Mouse (Mus musculus) small intestine, adult 2 months (tissue): ENCODE measurements around the gene Sec24b. TPM values are rescaled to one million over a fixed set of nuclear protein-coding genes. Genes with fewer than 3 reads are reported as not detected.

ENCODE experiments used
- H3K27ac ChIP-seq: fragments of 200-500 bp; 2 replicates; pipeline ENCODE4 v1.5.1; 2012; ENCODE audit warnings: low read depth, low read length, control low read depth, inconsistent platforms; ENCODE audit not compliant: insufficient read depth
- H3K27me3 ChIP-seq: fragments of 200-500 bp; 2 replicates; pipeline ENCODE4 v1.6.1; 2012; ENCODE audit warnings: mild to moderate bottlenecking, moderate library complexity, low read length, inconsistent platforms; ENCODE audit not compliant: control insufficient read depth, insufficient read depth
- H3K36me3 ChIP-seq: fragments of 200-500 bp; 2 replicates; pipeline ENCODE4 v1.6.1; 2012; ENCODE audit warnings: mild to moderate bottlenecking, low read length, control low read depth, inconsistent platforms; ENCODE audit not compliant: control insufficient read depth, insufficient read depth
- H3K4me1 ChIP-seq: fragments of 200-500 bp; 2 replicates; pipeline ENCODE4 v1.6.1; 2012; ENCODE audit warnings: low read length, inconsistent platforms, mixed read lengths; ENCODE audit not compliant: control insufficient read depth, insufficient read depth, insufficient read length
- H3K4me3 ChIP-seq: fragments of 200-500 bp; 2 replicates; pipeline ENCODE4 v1.5.1; 2012; ENCODE audit warnings: low read depth, mild to moderate bottlenecking, control low read depth, inconsistent platforms, low read length, moderate library complexity
- CTCF ChIP-seq: fragments of 200-500 bp; IDR thresholded peaks from 2 replicates; pipeline ENCODE4 v1.5.1; 2012; ENCODE audit warnings: low read depth, mild to moderate bottlenecking, control low read depth, inconsistent platforms, low read length, moderate library complexity, mixed read lengths; ENCODE audit not compliant: insufficient replicate concordance, insufficient read length; ENCODE audit errors: extremely low read depth
- POLR2A ChIP-seq: fragments of 200-500 bp; IDR thresholded peaks from 2 replicates; pipeline ENCODE4 v1.6.1; 2012; ENCODE audit warnings: low read depth, mild to moderate bottlenecking, control low read depth, inconsistent platforms, low read length, moderate library complexity
- WGBS: fragments of 180-500 bp; shearing (Covaris S2); methylation state at CpG from one replicate; pipeline ENCODE4 v1.1.7; 2018; 5-methylcytosine and 5-hydroxymethylcytosine counted together
- polyA plus RNA-seq: library from polyadenylated mRNA; depleted of rRNA; stranded (reverse); fragments of >200 nt; gene quantifications from 2 replicates; pipeline ENCODE4 v1.2.3, GENCODE M21; 2012

Gene Sec24b
- polyA plus RNA-seq, 1 experiment: 53.7 TPM

DNA sequence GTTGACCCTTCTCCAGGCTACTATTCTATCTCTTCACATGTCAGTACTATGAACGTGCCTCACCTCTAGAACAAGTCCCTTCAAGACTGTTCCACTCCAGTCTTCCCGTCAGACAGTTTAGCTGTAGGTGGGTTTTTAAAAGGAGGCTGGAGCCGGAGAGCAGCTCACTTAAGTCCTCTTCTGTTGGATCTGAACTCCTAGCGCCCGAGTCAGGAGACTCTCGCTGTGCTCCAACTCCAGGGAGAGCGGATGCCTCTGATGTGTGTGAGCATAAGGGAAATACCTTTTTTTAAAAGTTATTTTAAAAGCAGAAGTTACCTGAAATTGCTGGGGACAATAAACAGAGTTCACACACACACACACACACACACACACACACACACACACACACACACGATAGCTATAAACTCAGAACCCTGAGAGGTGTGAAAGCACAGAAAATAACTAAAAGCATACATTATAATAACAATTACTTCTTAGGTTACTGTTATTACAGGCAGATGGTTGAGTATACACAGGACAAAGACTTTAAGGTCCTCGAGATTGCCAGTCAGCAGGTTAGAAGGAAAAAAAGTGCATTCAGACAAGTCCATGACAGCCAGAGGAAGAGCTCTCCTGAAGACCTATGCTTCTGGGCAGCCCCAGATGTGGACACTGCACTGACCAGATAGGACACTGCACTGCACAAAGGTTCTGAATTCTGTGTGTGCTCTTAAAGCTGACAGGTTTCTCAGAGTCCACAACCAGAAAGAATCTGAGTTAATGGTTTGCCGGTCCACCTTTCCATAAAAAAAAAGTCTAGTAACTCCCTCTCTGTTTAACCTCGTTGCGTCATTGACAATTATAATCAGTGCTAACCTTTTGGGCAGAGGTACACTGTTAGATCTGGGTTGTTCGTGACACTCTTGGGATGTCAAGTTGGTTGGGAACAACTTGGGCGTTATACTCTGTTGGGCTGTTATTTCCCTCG is 5.7 kb downstream of the Sec24b start:
- Histone ChIP-seq H3K36me3 (no peaks in the 10 kb centered on the region), H3K4me1 (peaks cover 16% of the 10 kb centered on the region; the same call in 1 of the 2 replicates), H3K27me3 (no peaks in the 10 kb centered on the region), H3K27ac (no peak overlapping the region), H3K4me3 (no peak overlapping the region)
- TF ChIP-seq CTCF (no peak), POLR2A (no peak)
- WGBS: 80% methylated on average over 15 of the region's 15 CpGs

DNA sequence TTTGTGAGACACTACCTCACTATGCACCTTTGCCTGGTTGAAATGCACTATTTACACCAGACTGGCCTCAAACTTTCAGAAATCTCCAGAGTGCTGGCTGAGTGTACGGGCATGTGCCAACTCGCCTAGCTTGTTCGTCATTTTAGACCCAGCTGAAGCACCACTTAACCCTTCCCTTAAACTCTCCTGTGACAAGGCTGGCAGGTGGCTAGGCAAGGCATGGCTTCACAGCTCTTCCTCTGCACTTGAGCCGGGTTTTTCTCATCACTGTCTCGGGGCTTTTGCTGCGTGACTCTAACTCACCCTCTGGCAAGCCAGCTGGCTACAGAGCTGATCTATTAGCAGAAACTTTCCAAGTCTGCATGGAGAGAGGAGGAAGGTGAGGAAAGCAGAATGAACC is 6.8 kb downstream of the Sec24b start:
- no peak overlapping the region for H3K27ac ChIP-seq
- peaks cover 16% of the 10 kb centered on the region; the same call in 1 of the 2 replicates for H3K4me1 ChIP-seq
- no peaks in the 10 kb centered on the region for H3K36me3 ChIP-seq
- WGBS: 75% methylated on average over 6 of the region's 6 CpGs
- H3K27me3 ChIP-seq: no peaks in the 10 kb centered on the region
- H3K4me3 ChIP-seq: no peak overlapping the region
- TF ChIP-seq POLR2A (no peak), CTCF (no peak)

DNA sequence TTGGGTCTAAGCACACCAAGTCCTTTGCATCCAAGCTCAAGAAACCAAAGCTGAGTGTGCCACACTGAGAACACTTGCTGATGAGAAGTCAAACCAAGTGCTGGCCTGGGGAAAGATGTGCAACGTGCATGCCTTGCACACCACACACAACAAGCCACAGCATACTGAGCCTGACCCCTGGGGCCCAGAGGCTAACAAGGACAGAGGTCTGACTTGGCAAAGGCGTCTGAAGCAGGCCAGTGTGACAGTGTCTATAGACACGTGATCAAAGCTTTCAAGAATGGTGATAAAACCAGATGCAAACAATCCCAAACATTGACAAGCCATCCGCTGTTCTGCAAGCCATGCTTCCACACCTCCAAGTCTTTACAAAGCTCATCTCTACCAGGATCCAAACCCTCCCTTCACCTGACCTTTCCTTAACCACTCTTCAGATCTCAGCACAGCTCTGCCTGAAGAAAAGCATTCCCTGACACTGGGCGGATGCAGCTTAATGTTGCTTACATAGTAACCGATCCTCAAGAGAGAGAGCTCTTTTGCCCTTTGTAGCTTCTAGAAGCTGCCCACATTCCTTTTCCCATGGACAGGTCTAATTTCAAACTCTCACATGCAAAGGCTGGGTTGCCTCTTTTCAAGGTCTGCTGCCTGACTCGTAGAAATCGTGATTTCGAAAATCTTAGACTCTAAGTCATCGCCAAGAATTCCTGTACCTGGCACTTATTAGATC is 7.8 kb downstream of the Sec24b start:
- Histone ChIP-seq H3K27me3 (no peaks in the 10 kb centered on the region), H3K4me3 (no peak overlapping the region), H3K27ac (no peak overlapping the region), H3K36me3 (no peaks in the 10 kb centered on the region), H3K4me1 (peaks cover 16% of the 10 kb centered on the region; the same call in 1 of the 2 replicates)
- 57% methylated on average over 10 of the region's 10 CpGs for WGBS
- TF ChIP-seq CTCF (no peak), POLR2A (no peak)

DNA sequence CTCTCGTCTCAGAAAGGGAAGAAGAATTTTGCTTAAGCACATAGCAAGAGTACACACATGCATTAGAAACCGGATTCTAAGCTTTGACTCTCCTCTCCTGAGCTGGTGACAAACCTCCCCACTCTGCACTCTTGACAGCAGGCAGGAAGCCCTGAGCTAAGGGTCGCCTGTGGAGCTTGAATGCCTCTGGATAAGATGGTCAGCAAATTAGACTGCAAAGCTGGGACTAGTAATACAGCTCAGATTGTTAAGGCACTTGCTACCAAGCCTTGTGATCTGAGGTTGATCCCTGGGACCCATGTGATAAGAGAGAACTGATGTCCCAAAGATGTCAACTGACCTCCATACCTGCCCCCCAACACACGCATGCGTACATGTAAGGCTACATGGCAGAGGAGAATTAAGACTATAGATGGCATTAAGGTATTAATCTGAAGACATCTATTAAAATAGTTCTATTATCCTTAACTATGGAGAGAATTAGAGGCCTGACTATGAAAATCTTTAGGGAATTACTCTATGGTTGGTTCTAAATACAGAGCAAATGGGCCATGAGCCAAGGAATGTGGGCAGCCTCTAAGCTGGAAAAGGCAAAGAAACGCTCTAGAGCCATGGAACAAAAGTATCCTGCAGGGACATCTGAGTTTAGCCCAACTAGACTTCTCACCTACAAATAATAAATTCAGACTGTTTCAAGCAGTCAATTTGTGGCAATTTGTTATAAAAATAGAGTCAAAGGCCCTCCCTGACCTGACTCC is 8.6 kb downstream of the Sec24b start:
- no peak overlapping the region for H3K4me3 ChIP-seq
- no peak for TF ChIP-seq CTCF
- no peaks in the 10 kb centered on the region for H3K36me3 ChIP-seq
- H3K4me1 ChIP-seq: peaks cover 16% of the 10 kb centered on the region; the same call in 1 of the 2 replicates
- 76% methylated on average over 6 of the region's 6 CpGs for WGBS
- H3K27me3 ChIP-seq: no peaks in the 10 kb centered on the region
- no peak overlapping the region for H3K27ac ChIP-seq

DNA sequence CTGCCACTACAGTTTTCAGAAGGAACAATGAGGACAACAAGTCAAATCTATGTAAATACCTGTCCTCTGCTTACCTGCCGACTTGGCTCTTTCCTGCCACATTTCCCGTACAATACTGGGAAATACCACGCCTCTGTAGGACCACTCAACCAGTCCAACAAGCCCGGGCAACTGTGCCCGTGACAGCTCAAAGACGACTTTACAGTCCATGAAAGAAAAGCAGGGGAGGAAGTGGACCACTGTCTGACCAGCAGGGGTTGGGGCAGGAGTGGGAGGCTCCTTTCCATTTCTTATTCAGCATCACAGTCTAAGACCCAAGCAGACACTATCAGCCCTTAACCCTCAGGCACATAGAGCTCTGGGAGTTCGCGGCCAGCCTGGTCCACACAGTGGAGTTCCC is 9.2 kb downstream of the Sec24b start:
- peaks cover 14% of the 10 kb centered on the region; the same call in 1 of the 2 replicates for H3K4me1 ChIP-seq
- WGBS: 66% methylated on average over 8 of the region's 8 CpGs
- TF ChIP-seq POLR2A (no peak), CTCF (no peak)
- H3K36me3 ChIP-seq: no peaks in the 10 kb centered on the region
- H3K27me3 ChIP-seq: no peaks in the 10 kb centered on the region
- no peak overlapping the region for H3K27ac ChIP-seq
- H3K4me3 ChIP-seq: no peak overlapping the region

DNA sequence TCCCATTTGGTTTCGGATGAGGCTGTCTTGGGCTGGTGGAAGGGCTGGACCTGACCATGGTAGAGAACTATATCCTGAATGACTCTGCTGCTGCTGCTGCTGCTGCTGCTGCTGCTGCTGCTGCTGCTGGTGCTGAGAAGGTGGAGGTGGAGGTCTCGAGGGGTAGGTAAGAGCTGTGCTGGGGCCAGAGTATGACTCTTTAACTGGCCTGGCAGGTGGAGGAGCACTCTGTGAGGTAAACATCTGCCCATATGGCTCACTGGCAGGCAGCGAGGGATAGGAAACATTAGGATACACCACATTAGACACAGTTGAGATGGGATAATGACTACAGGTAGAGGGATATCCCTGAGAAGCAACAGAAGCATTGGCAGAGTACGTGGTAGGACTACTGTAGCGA is 20.6 kb downstream of the Sec24b start:
- 93% methylated on average over 5 of the region's 5 CpGs for WGBS
- no peaks in the 10 kb centered on the region for H3K27me3 ChIP-seq
- TF ChIP-seq POLR2A (no peak), CTCF (no peak)

More for the DNA sequence above, 20.6 kb downstream of the Sec24b start:
- H3K4me1 ChIP-seq: peaks cover 2% of the 10 kb centered on the region; the same call in 1 of the 2 replicates
- no peak overlapping the region for H3K27ac ChIP-seq
- H3K4me3 ChIP-seq: no peak overlapping the region
- peaks cover 15% of the 10 kb centered on the region for H3K36me3 ChIP-seq
